Mouse (Mus musculus) layer of hippocampus, adult 2 months (tissue): ENCODE measurements around the gene Kel. TPM values are rescaled to one million over a fixed set of nuclear protein-coding genes. Genes with fewer than 3 reads are reported as not detected.

Experiments
- DNase-seq, 2 experiments: peaks; one replicate each; pipeline ENCODE4 v3.0.0; 2022; ENCODE audit warnings: low spot score in 2 of 2
- H3K27ac ChIP-seq: fragments of 200-600 bp; 2 replicates; pipeline ENCODE4 v1.8.1; 2022
- H3K4me3 ChIP-seq: fragments of 200-600 bp; 2 replicates; pipeline ENCODE4 v1.8.1; 2022; ENCODE audit warnings: mild to moderate bottlenecking
- CTCF ChIP-seq: fragments of 200-600 bp; conservative IDR thresholded peaks from 2 replicates; pipeline ENCODE4 v1.8.1; 2022; ENCODE audit warnings: antibody characterized with exemption, mild to moderate bottlenecking, moderate library complexity
- total RNA-seq, 2 experiments: library from RNA; stranded (reverse); gene quantifications; 2 replicates each; pipeline ENCODE4 v1.2.3; 2021

Gene Kel
- total RNA-seq, 2 experiments from 2014 or later = not detected

- DNase-seq = no peak
- Histone ChIP-seq H3K4me3 (no peak overlapping the region), H3K27ac (no peak overlapping the region)
- TF ChIP-seq CTCF = no peak
Measured at GRCm38 (mm10) chr6:41640449-41640848, 63.7 kb downstream of the Kel start.

GRCm38 (mm10) chr6:41637927-41638506, 66.1 kb downstream of the Kel start:
- no peak overlapping the region for H3K27ac ChIP-seq
- no peak for TF ChIP-seq CTCF
- H3K4me3 ChIP-seq = no peak overlapping the region
- no peak for DNase-seq

GRCm38 (mm10) chr6:41637393-41637792, 66.7 kb downstream of the Kel start:
- H3K4me3 ChIP-seq = no peak overlapping the region
- DNase-seq = no peak
- TF ChIP-seq CTCF = no peak

More at GRCm38 (mm10) chr6:41637393-41637792, 66.7 kb downstream of the Kel start:
- H3K27ac ChIP-seq = no peak overlapping the region

Other genes starting within 250 kb of the Kel start
- gene Prss1, start 245.4 kb downstream of the Kel start, total RNA-seq = not detected
- gene Prss2, start 182.6 kb downstream of the Kel start, total RNA-seq = not detected
- 10 to 100 TPM; 74.3 to 77.3 TPM for gene Ephb6, start 98.9 kb downstream of the Kel start, total RNA-seq
- gene Trpv6, start 67.9 kb downstream of the Kel start, total RNA-seq = under 1 TPM; 0.61 to 0.83 TPM
- gene Trpv5, start 23.6 kb downstream of the Kel start, total RNA-seq = not detected
- not detected for gene Llcfc1, start 19.9 kb downstream of the Kel start, total RNA-seq
- gene Olfr459, start 70.8 kb upstream of the Kel start, total RNA-seq = not detected
- not detected for gene Pip, start 143.2 kb upstream of the Kel start, total RNA-seq
- not detected for gene Sval2, start 148.7 kb upstream of the Kel start, total RNA-seq
- not detected for gene Sval1, start 247.3 kb upstream of the Kel start, total RNA-seq